Mouse (Mus musculus): ENCODE measurements around the gene Rnf113a2. TPM values are rescaled to one million over a fixed set of nuclear protein-coding genes. Genes with fewer than 3 reads are reported as not detected.

The Rnf113a2 gene
- 10 to 100 TPM in 1 of 2 experiments, 1 to 10 TPM in 1; 8.5 to 10.8 TPM for total RNA-seq (2021)
- long read RNA-seq, experiment 1, transcript Rnf113a2-201 (1 exons, 1,383 nt): major isoform, 9 of 9 reads
- long read RNA-seq, experiment 1, partial matches to known transcripts: 0 of 9 reads
- long read RNA-seq, experiment 1, other reads (novel, unspliced or antisense): 0 of 9 reads
- long read RNA-seq, experiment 2, transcript Rnf113a2-201 (1 exons, 1,383 nt): major isoform, 12 of 12 reads
- long read RNA-seq, experiment 2, partial matches to known transcripts: 0 of 12 reads
- long read RNA-seq, experiment 2, other reads (novel, unspliced or antisense): 0 of 12 reads

DNA sequence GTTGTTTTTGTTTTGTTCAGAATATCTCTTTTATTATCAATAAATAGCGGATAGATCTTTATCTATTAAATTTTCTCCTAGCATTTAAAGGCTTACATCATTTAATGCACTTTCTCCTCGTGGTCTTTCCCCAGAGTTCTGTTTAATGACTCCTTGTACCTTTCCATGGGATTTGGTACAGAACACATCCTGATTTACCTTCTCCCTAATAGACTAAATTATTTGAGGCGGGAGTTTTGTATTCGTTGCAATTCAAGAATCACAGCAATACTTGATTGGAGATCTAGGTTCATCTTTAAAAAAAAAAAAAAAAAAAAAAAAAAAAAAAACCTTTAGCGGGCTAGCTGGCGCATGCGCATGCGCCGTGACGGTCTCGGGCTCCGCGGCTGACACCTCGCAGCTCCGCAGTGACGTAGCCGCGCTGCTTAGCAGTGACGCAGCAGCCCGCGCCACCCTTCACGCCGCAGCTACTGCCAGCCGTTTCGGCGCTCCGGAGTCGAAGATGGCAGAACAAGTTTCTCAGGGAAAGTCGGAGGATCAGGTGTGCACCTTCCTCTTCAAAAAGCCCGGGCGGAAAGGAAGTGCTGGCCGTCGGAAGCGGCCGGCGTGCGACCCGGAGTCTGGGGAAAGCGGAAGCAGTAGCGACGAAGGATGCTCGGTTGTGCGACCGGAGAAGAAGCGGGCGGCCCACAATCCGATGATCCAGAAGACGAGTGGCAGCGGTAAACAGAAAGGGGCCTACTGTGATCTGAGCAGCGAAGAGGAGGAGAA lies at the start of gene Rnf113a2:
Gene Rnf113a2 (plus strand): TSS at position 363 of the 771 bp plus-strand sequence.
- H3K4me3 ChIP-seq: peak within 1 kb of the TSS; percentile 77
- no peak for TF ChIP-seq CTCF (IDR thresholded peaks at IDR 0.05)
- intact Hi-C loops (cut with DNase I): no loop called here
- peak within 1 kb of the TSS; percentile 88 for H3K27ac ChIP-seq
- DNase-seq: peak; percentile 91

DNA sequence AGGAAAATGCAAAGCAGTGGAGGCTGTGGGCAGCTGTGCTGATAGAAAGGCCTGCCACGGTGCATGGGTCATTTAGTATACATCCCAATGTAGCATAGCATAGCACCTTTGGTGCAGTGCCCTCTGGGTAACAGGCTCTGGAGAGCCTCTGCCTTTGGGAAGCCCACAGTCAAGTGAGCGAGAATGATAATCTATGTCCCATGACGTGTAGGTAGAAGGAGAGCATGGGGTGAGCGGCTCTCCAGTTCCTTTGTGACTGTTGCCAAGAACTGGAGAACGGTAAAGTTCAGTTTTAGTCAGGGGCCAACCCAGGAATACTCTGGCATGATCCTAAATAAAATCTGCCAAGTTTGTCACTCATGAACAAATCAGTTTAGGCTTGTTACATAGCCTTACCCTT lies 45.3 kb upstream of the Rnf113a2 start:
- no peak for DNase-seq
- no peak overlapping the region for H3K27ac ChIP-seq
- intact Hi-C loops (cut with DNase I): no loop called here
- no peak overlapping the region for H3K4me3 ChIP-seq
- TF ChIP-seq CTCF (IDR thresholded peaks at IDR 0.05): no peak

DNA sequence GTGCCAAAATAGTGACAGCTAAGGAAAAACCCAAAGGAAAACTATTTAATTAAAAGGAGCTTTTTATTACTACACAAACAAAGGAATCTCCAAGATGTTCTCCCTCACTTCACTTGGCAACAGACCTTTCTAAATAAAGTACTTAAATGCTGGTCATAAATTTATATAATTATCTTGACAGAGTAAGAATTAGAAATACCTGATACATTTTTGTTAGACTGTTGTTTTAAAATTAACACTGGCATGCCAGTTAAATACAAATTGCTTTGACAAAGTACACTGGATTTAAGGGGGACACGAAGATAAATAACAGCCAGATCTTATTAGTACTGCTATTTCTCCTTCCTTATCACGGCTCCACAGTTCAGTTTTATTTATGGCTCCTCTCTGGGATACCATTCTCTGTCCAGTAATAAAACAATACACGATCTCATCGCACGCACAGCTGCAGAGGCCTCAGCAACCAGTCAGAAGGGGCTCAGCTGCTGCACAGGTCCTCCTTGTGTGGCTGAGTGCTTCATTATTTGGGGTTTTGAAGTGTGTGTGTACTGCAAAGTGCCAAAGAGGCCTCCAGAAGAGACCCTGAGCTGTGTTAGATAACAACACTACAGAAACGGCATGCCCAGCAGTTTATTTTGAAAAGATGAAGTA lies 43.0 kb upstream of the Rnf113a2 start:
- DNase-seq: no peak
- TF ChIP-seq CTCF (IDR thresholded peaks at IDR 0.05): no peak
- Histone ChIP-seq H3K27ac (no peak overlapping the region), H3K4me3 (no peak overlapping the region)
- intact Hi-C loops (cut with DNase I): no loop called here

- H3K4me3 ChIP-seq: no peak overlapping the region
- no peak overlapping the region for H3K27ac ChIP-seq
- no peak for TF ChIP-seq CTCF (IDR thresholded peaks at IDR 0.05)
- DNase-seq: no peak
- intact Hi-C loops (cut with DNase I): no loop called here
These were observed 34.6 kb upstream of the Rnf113a2 start for GRCm38 (mm10) chr12:84382369-84382768.

DNA sequence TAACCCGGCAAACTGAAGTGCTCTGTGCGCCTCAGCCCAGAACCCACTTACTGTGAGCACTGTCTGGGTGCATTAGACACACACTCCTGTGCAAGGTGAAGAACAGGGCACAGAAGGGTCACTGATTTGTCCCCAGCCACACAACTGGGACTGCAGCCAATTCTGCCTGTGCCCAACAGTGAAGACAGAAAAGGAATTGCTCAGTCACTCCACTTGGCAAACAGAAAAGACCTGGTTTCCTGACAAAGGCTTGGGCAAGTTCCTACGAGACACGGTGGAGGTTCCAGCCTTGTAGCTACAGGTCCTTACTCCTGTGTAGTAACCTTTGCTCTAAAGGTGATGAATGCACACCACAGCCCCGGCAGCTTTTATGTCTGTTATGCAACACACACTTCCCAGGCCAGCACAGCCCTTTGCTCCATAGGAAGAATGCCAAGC lies 32.3 kb upstream of the Rnf113a2 start:
- TF ChIP-seq CTCF (IDR thresholded peaks at IDR 0.05): no peak
- peak overlapping the region; percentile 28; the same call in 1 of the 2 replicates for H3K27ac ChIP-seq
- no peak overlapping the region for H3K4me3 ChIP-seq
- intact Hi-C loops (cut with DNase I): no loop called here
- DNase-seq: peak; percentile 46

- no peak overlapping the region for H3K4me3 ChIP-seq
- no peak for TF ChIP-seq CTCF (IDR thresholded peaks at IDR 0.05)
- H3K27ac ChIP-seq: peak overlapping the region; percentile 28; the same call in 1 of the 2 replicates
- intact Hi-C loops (cut with DNase I): no loop called here
- no peak for DNase-seq
These were observed 31.6 kb upstream of the Rnf113a2 start for GRCm38 (mm10) chr12:84385408-84385807.

GRCm38 (mm10) chr12:84388097-84388496 lies 28.9 kb upstream of the Rnf113a2 start:
- Histone ChIP-seq H3K27ac (no peak overlapping the region), H3K4me3 (no peak overlapping the region)
- intact Hi-C loops (cut with DNase I): no loop called here
- DNase-seq: no peak
- no peak for TF ChIP-seq CTCF (IDR thresholded peaks at IDR 0.05)

- no peak for TF ChIP-seq CTCF (IDR thresholded peaks at IDR 0.05)
- peak overlapping the region; percentile 22 for H3K4me3 ChIP-seq
- no peak for DNase-seq
- intact Hi-C loops (cut with DNase I): no loop called here
- H3K27ac ChIP-seq: no peak overlapping the region
These were observed 28.1 kb upstream of the Rnf113a2 start for GRCm38 (mm10) chr12:84388774-84389400.

DNA sequence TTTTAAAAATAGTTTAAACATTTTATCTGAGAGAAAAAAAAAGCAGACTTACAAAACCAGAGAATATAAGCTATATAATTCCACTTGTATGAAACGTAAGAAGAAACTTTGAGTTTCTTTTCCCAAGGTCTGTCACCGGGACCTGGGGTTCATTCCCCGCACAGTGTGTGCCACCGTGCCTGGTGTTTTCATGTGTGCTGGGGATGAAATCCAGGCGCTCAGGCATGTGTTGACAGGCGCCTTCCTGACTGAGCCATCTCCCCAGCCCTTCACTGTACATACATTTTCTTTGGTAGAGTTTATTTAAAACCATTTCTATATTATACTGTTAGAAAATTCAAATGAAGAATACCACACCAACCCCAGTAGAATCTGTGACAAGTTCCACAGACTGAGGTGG lies 26.7 kb upstream of the Rnf113a2 start:
- Histone ChIP-seq H3K27ac (no peak overlapping the region), H3K4me3 (no peak overlapping the region)
- no peak for TF ChIP-seq CTCF (IDR thresholded peaks at IDR 0.05)
- DNase-seq: no peak
- intact Hi-C loops (cut with DNase I): no loop called here

GRCm38 (mm10) chr12:84392681-84393080 lies 24.3 kb upstream of the Rnf113a2 start:
- no peak for DNase-seq
- no peak for TF ChIP-seq CTCF (IDR thresholded peaks at IDR 0.05)
- 0 out of 2 replicates have a peak overlapping the region, but pooled peaks have one; percentile 4 for H3K27ac ChIP-seq
- intact Hi-C loops (cut with DNase I): no loop called here
- no peak overlapping the region for H3K4me3 ChIP-seq

DNA sequence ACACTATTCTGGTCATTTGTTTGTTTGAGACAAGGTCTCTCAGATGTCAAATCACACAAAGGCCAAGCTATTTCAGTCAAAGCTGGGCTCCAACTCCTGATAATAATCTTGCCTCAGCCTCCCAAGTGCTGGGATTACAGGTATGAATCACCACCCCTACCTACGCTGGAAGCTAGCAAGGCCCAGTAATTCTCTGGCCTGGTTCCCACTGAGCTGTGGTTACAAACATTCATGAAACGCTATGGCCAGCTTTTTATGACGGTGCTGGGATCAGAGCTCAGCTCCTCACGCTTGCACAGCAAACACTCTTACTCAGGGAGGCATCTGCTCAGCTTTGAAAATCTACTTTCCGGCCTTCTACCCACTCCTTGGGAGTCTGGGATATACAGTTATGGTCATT lies 23.1 kb upstream of the Rnf113a2 start:
- H3K27ac ChIP-seq: no peak overlapping the region
- TF ChIP-seq CTCF (IDR thresholded peaks at IDR 0.05): no peak
- H3K4me3 ChIP-seq: no peak overlapping the region

DNA sequence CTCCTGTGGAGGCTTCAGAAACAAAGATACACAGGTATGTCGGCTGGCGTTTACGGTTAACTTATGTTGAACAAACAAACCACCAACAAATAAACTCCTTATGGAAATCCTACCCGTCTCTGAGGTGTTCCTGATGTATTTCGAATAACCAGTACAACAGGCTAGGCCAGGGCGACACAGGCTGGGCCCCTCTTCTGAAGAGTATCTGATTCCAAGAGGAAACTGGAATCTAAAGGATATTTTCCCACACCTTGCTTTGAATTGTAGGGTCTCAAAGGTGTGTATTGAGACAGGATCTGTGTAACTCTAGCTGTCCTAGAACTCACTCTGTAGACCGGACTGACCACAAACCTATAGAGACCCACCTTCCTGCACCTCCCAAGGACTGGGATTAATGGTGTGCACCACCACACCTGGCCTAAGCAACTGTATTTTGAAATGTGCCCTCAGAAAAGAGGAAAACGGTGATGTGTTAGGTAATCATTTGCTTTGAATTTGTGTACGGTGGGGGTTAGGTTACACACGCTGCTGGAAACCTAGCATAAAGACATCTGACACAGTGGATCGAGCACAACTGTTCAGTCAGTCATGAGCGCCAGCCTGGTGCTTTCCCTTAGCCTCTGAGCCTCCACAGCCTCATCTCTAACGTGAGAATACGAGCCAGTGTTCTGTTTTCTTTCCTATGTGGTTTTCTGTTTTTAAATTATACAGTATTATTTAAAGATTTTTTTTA lies 19.9 kb upstream of the Rnf113a2 start:
- DNase-seq: no peak
- Histone ChIP-seq H3K27ac (no peak overlapping the region), H3K4me3 (no peak overlapping the region)
- intact Hi-C loops (cut with DNase I): no loop called here
- TF ChIP-seq CTCF (IDR thresholded peaks at IDR 0.05): no peak

More for the DNA sequence above, 23.1 kb upstream of the Rnf113a2 start:
- intact Hi-C loops (cut with DNase I): no loop called here
- DNase-seq: no peak
